Mouse (Mus musculus) ES-E14 (cell line): ENCODE measurements around the gene Rln3. TPM values are rescaled to one million over a fixed set of nuclear protein-coding genes. Genes with fewer than 3 reads are reported as not detected.

Experiments
- DNase-seq: peaks from one replicate; pipeline ENCODE4 v3.0.0-alpha.2; 2013; ENCODE audit warnings: low read depth, low spot score
- H3K27ac ChIP-seq: 2 replicates; pipeline ENCODE4 v1.5.1; 2012; ENCODE audit warnings: low read depth, mild to moderate bottlenecking, low read length, moderate library complexity, mixed read lengths; ENCODE audit not compliant: poor library complexity, insufficient read depth, severe bottlenecking
- H3K36me3 ChIP-seq: 2 replicates; pipeline ENCODE4 v1.6.1; 2012; ENCODE audit warnings: mild to moderate bottlenecking, low read length, moderate library complexity, mixed read lengths; ENCODE audit not compliant: control insufficient read depth, poor library complexity, insufficient read depth, severe bottlenecking
- H3K4me1 ChIP-seq, 2 experiments: fragments of 150-350 bp in 1 of 2; sonication (generic) in 1 of 2; 2 replicates each; pipeline ENCODE4 v1.6.1; 2012; ENCODE audit warnings: low read length in 2 of 2, mild to moderate bottlenecking in 1 of 2, mixed read lengths in 1 of 2; ENCODE audit not compliant: control insufficient read depth in 2 of 2, insufficient read depth in 2 of 2, poor library complexity in 1 of 2
- H3K4me3 ChIP-seq, 2 experiments: fragments of 150-350 bp in 1 of 2; sonication (generic) in 1 of 2; 2 replicates each; pipeline ENCODE4 v1.5.1; 2012; ENCODE audit warnings: low read length in 2 of 2, low read depth in 1 of 2, mild to moderate bottlenecking in 1 of 2, mixed read lengths in 1 of 2; ENCODE audit not compliant: insufficient read depth in 1 of 2, poor library complexity in 1 of 2, severe bottlenecking in 1 of 2
- H3K9ac ChIP-seq: 2 replicates; pipeline ENCODE4 v1.6.1; 2012; ENCODE audit warnings: low read depth, mild to moderate bottlenecking, low read length, mixed read lengths; ENCODE audit not compliant: poor library complexity, insufficient read depth, severe bottlenecking
- H3K9me3 ChIP-seq: fragments of 150-350 bp; sonication (generic); 2 replicates; pipeline ENCODE4 v1.6.1; 2012; ENCODE audit warnings: low read depth, mild to moderate bottlenecking, low read length; ENCODE audit not compliant: control insufficient read depth, insufficient read depth
- CHD2 ChIP-seq: IDR thresholded peaks from 2 replicates; pipeline ENCODE4 v1.6.1; 2014; ENCODE audit warnings: mild to moderate bottlenecking, low read depth, low read length, inconsistent platforms
- HCFC1 ChIP-seq: IDR thresholded peaks from 2 replicates; pipeline ENCODE4 v1.6.1; 2012; ENCODE audit warnings: low read length, inconsistent platforms, borderline replicate concordance; ENCODE audit not compliant: insufficient read depth
- MAFK ChIP-seq: IDR thresholded peaks from 2 replicates; pipeline ENCODE4 v1.6.1; 2014; ENCODE audit warnings: mild to moderate bottlenecking, low read depth, low read length, inconsistent platforms; ENCODE audit not compliant: insufficient read depth
- ZC3H11A ChIP-seq: IDR thresholded peaks from 2 replicates; pipeline ENCODE4 v1.6.1; 2012; ENCODE audit warnings: low read depth, mild to moderate bottlenecking, inconsistent platforms, low read length, borderline replicate concordance
- ZNF384 ChIP-seq: IDR thresholded peaks from 2 replicates; pipeline ENCODE4 v1.6.1; 2012; ENCODE audit warnings: low read depth, low read length, inconsistent platforms
- in situ Hi-C, 2 experiments: fragments of 600-800 bp; cut with MboI; formaldehyde crosslinking; loops; one replicate each; pipeline ENCODE4 v1.15.1; 2025; ENCODE audit warnings: low sequenced_read_pairs in 2 of 2, inconsistent platforms in 1 of 2; ENCODE audit not compliant: unreplicated experiment in 2 of 2
- total RNA-seq: library from RNA; depleted of rRNA; stranded (reverse); fragments of 300-350 nt; gene quantifications from 2 replicates; pipeline ENCODE4 v1.2.3, GENCODE M21; 2012

The Rln3 gene
- total RNA-seq, 1 experiment: 7.3 TPM

- H3K36me3 ChIP-seq: no peaks in the 10 kb centered on the region
- no peak overlapping the region for H3K4me3 ChIP-seq
- H3K9me3 ChIP-seq: no peaks in the 10 kb centered on the region
- peaks cover 3 to 7% of the 10 kb centered on the region in 2 experiments; a peak in 3 of 4 replicates for H3K4me1 ChIP-seq
- no peak for TF ChIP-seq ZNF384
- H3K27ac ChIP-seq: no peak overlapping the region
- in situ Hi-C loops: no loop called here
- H3K9ac ChIP-seq: no peak overlapping the region
- DNase-seq: no peak
Measured at GRCm38 (mm10) chr8:84063861-84064610, 19.2 kb upstream of the Rln3 start.

- H3K4me1 ChIP-seq: peaks cover 0 to 3% of the 10 kb centered on the region in 2 experiments; a peak in 1 of 4 replicates
- in situ Hi-C loops: no loop called here
- TF ChIP-seq ZC3H11A (no peak), HCFC1 (no peak), MAFK (no peak), CHD2 (no peak), ZNF384 (no peak)
Measured at GRCm38 (mm10) chr8:84060245-84060644, 15.4 kb upstream of the Rln3 start.

GRCm38 (mm10) chr8:84059226-84059625 lies 14.4 kb upstream of the Rln3 start:
- no peaks in the 10 kb centered on the region for H3K9me3 ChIP-seq

More at GRCm38 (mm10) chr8:84060245-84060644, 15.4 kb upstream of the Rln3 start:
- Histone ChIP-seq H3K4me3 (no peak overlapping the region), H3K9ac (no peak overlapping the region), H3K9me3 (no peaks in the 10 kb centered on the region), H3K36me3 (no peaks in the 10 kb centered on the region), H3K27ac (no peak overlapping the region)
- DNase-seq: no peak

GRCm38 (mm10) chr8:84057827-84058226 lies 13.0 kb upstream of the Rln3 start:
- TF ChIP-seq ZNF384 (no peak), CHD2 (no peak), ZC3H11A (no peak), MAFK (no peak), HCFC1 (no peak)
- no peak for DNase-seq
- Histone ChIP-seq H3K27ac (peak overlapping the region; percentile 69; the same call in 1 of the 2 replicates), H3K4me1 (no peaks in the 10 kb centered on the region), H3K9me3 (no peaks in the 10 kb centered on the region), H3K9ac (0 out of 2 replicates have a peak overlapping the region, but pooled peaks have one; percentile 16), H3K36me3 (no peaks in the 10 kb centered on the region), H3K4me3 (peak overlapping the region; percentile 12 to 52; a peak in 3 of 4 replicates)
- in situ Hi-C loops: no loop called here

More at GRCm38 (mm10) chr8:84059226-84059625, 14.4 kb upstream of the Rln3 start:
- no peak for TF ChIP-seq MAFK
- no peak for TF ChIP-seq CHD2
- TF ChIP-seq HCFC1: no peak
- no peak for TF ChIP-seq ZC3H11A
- no peak for TF ChIP-seq ZNF384
- DNase-seq: no peak
- H3K9ac ChIP-seq: no peak overlapping the region
- H3K4me1 ChIP-seq: peaks cover 0 to 2% of the 10 kb centered on the region in 2 experiments; a peak in 1 of 4 replicates
- no peak overlapping the region for H3K4me3 ChIP-seq
- H3K36me3 ChIP-seq: no peaks in the 10 kb centered on the region
- in situ Hi-C loops: no loop called here
- no peak overlapping the region for H3K27ac ChIP-seq

GRCm38 (mm10) chr8:84053229-84053628 lies 8.4 kb upstream of the Rln3 start:
- DNase-seq: no peak
- H3K9ac ChIP-seq: no peak overlapping the region
- H3K9me3 ChIP-seq: no peaks in the 10 kb centered on the region
- H3K36me3 ChIP-seq: no peaks in the 10 kb centered on the region
- in situ Hi-C loops: no loop called here
- no peaks in the 10 kb centered on the region for H3K4me1 ChIP-seq
- H3K27ac ChIP-seq: no peak overlapping the region
- no peak overlapping the region for H3K4me3 ChIP-seq
- TF ChIP-seq ZC3H11A (peak; percentile 20; the same call in 1 of the 2 replicates), ZNF384 (no peak)
